Mouse (Mus musculus) megakaryocyte, embryonic 14.5 days (primary cell): ENCODE data around the gene Nr3c2. TPM values are rescaled to one million over a fixed set of nuclear protein-coding genes. Genes with fewer than 3 reads are reported as not detected.

Experiments
- H3K27me3 ChIP-seq: replicated peaks from 2 replicates; pipeline ENCODE3; 2012; ENCODE audit warnings: inconsistent platforms
- H3K36me3 ChIP-seq: replicated peaks from 2 replicates; pipeline ENCODE3; 2012; ENCODE audit warnings: low read length, inconsistent platforms, mixed read lengths
- H3K4me1 ChIP-seq: 2 replicates; pipeline ENCODE4 v1.6.1; 2012; ENCODE audit warnings: inconsistent platforms
- H3K4me3 ChIP-seq: replicated peaks from 2 replicates; pipeline ENCODE3; 2012; ENCODE audit warnings: moderate library complexity, mild to moderate bottlenecking, inconsistent platforms
- H3K9me3 ChIP-seq: 2 replicates; pipeline ENCODE4 v1.6.1; 2012; ENCODE audit warnings: inconsistent platforms
- FLI1 ChIP-seq: IDR thresholded peaks from 2 replicates; pipeline ENCODE4 v1.6.1; 2012; ENCODE audit warnings: low read length, inconsistent platforms, mixed read lengths
- GATA1 ChIP-seq: IDR thresholded peaks from 3 replicates; pipeline ENCODE4 v1.6.1; 2012; ENCODE audit warnings: mixed read lengths, low read length, inconsistent platforms, borderline replicate concordance
- polyA plus RNA-seq: library from polyadenylated mRNA; stranded (reverse); fragments of >175 nt; gene quantifications from 2 replicates; pipeline ENCODE4 v1.2.3, GENCODE M21; 2012; ENCODE audit warnings: low replicate concordance; ENCODE audit not compliant: insufficient read depth

Nr3c2 gene
- polyA plus RNA-seq, 1 experiment, result not detected

DNA sequence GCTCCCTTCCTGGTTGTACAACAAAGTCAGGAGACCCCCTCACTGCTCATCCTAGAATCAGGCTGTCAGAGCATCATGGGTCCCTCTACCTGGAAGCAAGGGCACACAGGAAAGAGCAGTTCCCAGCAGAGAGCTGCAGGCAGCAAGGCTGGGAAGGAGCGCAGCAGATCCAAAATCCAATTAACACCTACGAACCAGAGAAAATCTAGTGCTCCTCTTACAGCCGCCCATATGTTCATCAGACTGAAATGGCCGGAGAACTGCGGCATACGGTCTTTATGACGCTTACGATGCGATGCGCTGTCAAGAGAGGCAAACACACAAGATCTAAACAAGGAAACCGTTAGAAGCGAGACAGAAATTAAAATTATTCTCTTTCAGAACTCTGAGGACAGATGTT, 389.2 kb downstream of the Nr3c2 start:
- H3K36me3 ChIP-seq, result peaks cover 96% of the 10 kb centered on the region

DNA sequence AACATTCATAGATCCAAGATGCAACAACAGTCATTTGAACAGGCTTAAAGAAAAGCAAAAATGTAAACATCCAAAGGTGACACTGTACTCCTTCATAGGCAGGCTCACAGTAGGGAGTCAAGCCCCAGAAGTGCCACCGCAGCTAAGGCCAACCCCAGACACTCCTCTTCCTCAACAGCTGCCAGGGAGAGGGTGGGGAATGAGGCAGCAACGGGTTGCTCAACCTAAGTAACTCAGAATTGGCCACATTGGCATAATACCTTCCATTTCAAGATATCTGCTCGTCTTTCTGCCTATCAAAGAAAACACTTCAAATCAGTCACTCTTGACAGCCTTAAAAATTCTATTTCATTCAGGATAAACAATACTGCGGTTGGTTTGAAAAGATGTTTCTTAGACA, 392.9 kb downstream of the Nr3c2 start:
- H3K27me3 ChIP-seq, result no peaks in the 10 kb centered on the region
- TF ChIP-seq FLI1 (no peak), GATA1 (no peak)
- H3K36me3 ChIP-seq, result peaks cover 94% of the 10 kb centered on the region
- no peak overlapping the region for H3K4me3 ChIP-seq
- H3K9me3 ChIP-seq, result peaks cover 41% of the 10 kb centered on the region
- H3K4me1 ChIP-seq, result peaks cover 30% of the 10 kb centered on the region

More for the DNA sequence above, 389.2 kb downstream of the Nr3c2 start:
- TF ChIP-seq FLI1 (no peak), GATA1 (no peak)
- Histone ChIP-seq H3K4me3 (no peak overlapping the region), H3K4me1 (peaks cover 46% of the 10 kb centered on the region), H3K27me3 (no peaks in the 10 kb centered on the region), H3K9me3 (peaks cover 54% of the 10 kb centered on the region)

DNA sequence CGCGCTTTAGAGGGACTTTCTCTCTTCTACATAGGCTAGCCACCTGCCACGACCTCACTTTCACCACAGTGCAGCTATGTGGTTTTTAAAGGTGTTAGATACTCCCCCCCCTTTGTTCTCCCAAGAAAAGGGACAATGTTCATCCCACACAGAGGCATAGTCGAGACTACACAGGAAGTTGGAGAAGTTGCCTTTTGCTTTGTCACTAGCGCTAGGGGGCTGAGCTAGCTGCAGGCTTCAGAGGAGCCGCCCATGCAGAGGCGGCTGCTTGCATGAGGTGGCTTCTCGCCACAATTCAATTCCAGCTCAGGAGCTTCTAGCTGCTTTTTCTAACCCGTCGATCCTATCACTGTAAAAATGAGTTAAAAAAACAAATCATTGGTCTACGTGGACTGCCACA, 393.4 kb downstream of the Nr3c2 start:
- H3K4me1 ChIP-seq, result peaks cover 30% of the 10 kb centered on the region
- TF ChIP-seq GATA1, result no peak
- no peak for TF ChIP-seq FLI1
- peaks cover 95% of the 10 kb centered on the region for H3K36me3 ChIP-seq
- H3K9me3 ChIP-seq, result peaks cover 44% of the 10 kb centered on the region
- H3K4me3 ChIP-seq, result no peak overlapping the region
- H3K27me3 ChIP-seq, result no peaks in the 10 kb centered on the region

DNA sequence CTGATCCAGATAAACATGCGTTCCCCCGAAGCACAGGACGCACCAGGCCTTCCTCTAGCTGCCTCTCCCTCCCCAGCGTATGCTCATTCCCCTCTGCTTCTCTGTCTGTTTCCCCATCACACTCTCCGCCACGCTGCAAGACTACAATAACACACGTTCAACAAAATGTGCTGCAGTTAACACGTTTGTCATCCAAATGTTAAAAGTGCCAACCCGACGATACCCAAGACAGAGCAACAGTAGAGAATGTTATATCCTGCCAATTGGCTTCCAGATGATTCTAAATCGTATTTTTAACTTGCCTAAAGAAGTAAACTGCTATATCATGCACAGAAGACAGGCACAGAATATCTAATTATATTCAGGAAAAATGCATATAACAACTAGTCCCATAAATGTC, 395.4 kb downstream of the Nr3c2 start:
- Histone ChIP-seq H3K27me3 (no peaks in the 10 kb centered on the region), H3K4me1 (peaks cover 20% of the 10 kb centered on the region), H3K9me3 (peaks cover 39% of the 10 kb centered on the region), H3K4me3 (no peak overlapping the region), H3K36me3 (peaks cover 86% of the 10 kb centered on the region)
- TF ChIP-seq GATA1, result no peak
- TF ChIP-seq FLI1, result no peak
